ENCODE assay signal across 37 mouse cellular contexts in genomic region chr1:162949763-162950162, GRCm38 (mm10). TPM values are rescaled to one million over a fixed set of nuclear protein-coding genes. Genes with fewer than 3 reads are reported as not detected.
"Had no signal": no experiment of that assay in that cellular context is flagged by ENCODE, and none has a peak within 500 bp of the region (broad histone marks: within the 10 kb centered on the region; RNA-seq: fewer than 3 reads in every experiment).

No protein-coding gene starts in this region.

- DNase-seq: cerebellum, adult 9-10 months; cerebellum, adult 9-11 months; cerebellum, postnatal 10 days; cerebellum, postnatal 14 days; cerebellum, postnatal 25 days; cerebellum, postnatal 36 days; embryo, embryonic 11 days; forebrain, postnatal 0 days; gastrocnemius, adult 2 months; gastrocnemius, postnatal 10 days; gastrocnemius, postnatal 14 days; gastrocnemius, postnatal 25 days; gastrocnemius, postnatal 36 days; heart, adult 18-20 months; heart, adult 2 months had no signal

- H3K4me3 ChIP-seq: embryonic facial prominence, embryonic 10.5 days; embryonic facial prominence, embryonic 12.5 days; embryonic facial prominence, embryonic 13.5 days; embryonic facial prominence, embryonic 15.5 days; erythroblast, embryonic 14.5 days; forebrain, embryonic 10.5 days; forebrain, embryonic 12.5 days; forebrain, embryonic 13.5 days; forebrain, embryonic 15.5 days; gastrocnemius, adult 2 months; heart, adult 2 months had no signal

- H3K9me3 ChIP-seq: embryonic facial prominence, embryonic 10.5 days; embryonic facial prominence, embryonic 12.5 days; embryonic facial prominence, embryonic 13.5 days; embryonic facial prominence, embryonic 15.5 days; forebrain, embryonic 10.5 days; forebrain, embryonic 12.5 days; forebrain, embryonic 13.5 days; forebrain, embryonic 15.5 days had no signal

- H3K27ac ChIP-seq: embryonic facial prominence, embryonic 10.5 days; embryonic facial prominence, embryonic 12.5 days; embryonic facial prominence, embryonic 13.5 days; embryonic facial prominence, embryonic 15.5 days; forebrain, embryonic 10.5 days; forebrain, embryonic 12.5 days; forebrain, embryonic 13.5 days; forebrain, embryonic 15.5 days; gastrocnemius, adult 2 months; heart, adult 2 months had no signal

- H3K4me2 ChIP-seq: embryonic facial prominence, embryonic 12.5 days; embryonic facial prominence, embryonic 13.5 days; embryonic facial prominence, embryonic 15.5 days; forebrain, embryonic 12.5 days; forebrain, embryonic 13.5 days; forebrain, embryonic 15.5 days had no signal

- H3K27me3 ChIP-seq: embryonic facial prominence, embryonic 12.5 days; embryonic facial prominence, embryonic 13.5 days; embryonic facial prominence, embryonic 15.5 days; forebrain, embryonic 12.5 days; forebrain, embryonic 13.5 days; forebrain, embryonic 15.5 days had no signal

- H3K9ac ChIP-seq: embryonic facial prominence, embryonic 12.5 days; embryonic facial prominence, embryonic 13.5 days; embryonic facial prominence, embryonic 15.5 days; forebrain, embryonic 12.5 days; forebrain, embryonic 13.5 days; forebrain, embryonic 15.5 days; forebrain, postnatal 0 days had no signal

- H3K4me1 ChIP-seq: embryonic facial prominence, embryonic 13.5 days; embryonic facial prominence, embryonic 15.5 days; forebrain, embryonic 10.5 days; forebrain, embryonic 13.5 days; forebrain, embryonic 15.5 days had no signal

- H3K36me3 ChIP-seq: embryonic facial prominence, embryonic 10.5 days; embryonic facial prominence, embryonic 12.5 days; embryonic facial prominence, embryonic 13.5 days; embryonic facial prominence, embryonic 15.5 days; forebrain, embryonic 10.5 days; forebrain, embryonic 12.5 days; forebrain, embryonic 15.5 days had no signal

- ATAC-seq: forebrain, embryonic 13.5 days; forebrain, embryonic 14.5 days; forebrain, embryonic 15.5 days; forebrain, embryonic 16.5 days; forebrain, postnatal 0 days had no signal

RNA-seq across cellular contexts. Expression of gene Fmo6, which starts 12.4 kb away (rescaled TPM):
- total RNA-seq: common myeloid progenitor, adult 5-6 weeks; forebrain, postnatal 0 days; gastrocnemius, adult 18-20 months; gastrocnemius, adult 2 months; gastrocnemius, adult 8-10 months; gastrocnemius, postnatal 14 days; gastrocnemius, postnatal 25 days; gastrocnemius, postnatal 36 days; granulocyte monocyte progenitor cell, adult 5-6 weeks; heart, adult 2 months; heart, adult 8-10 months had no signal
- polyA plus RNA-seq: cortical plate, adult 2 months; embryonic facial prominence, embryonic 10.5 days; embryonic facial prominence, embryonic 11.5 days; erythroblast, embryonic 14.5 days; forebrain, embryonic 10.5 days; forebrain, embryonic 11.5 days; forebrain, embryonic 13.5 days; forebrain, embryonic 14.5 days; forebrain, embryonic 15.5 days; forebrain, embryonic 16.5 days; forebrain, postnatal 0 days had no signal

RNA-seq across cellular contexts. Expression of gene Fmo3, which starts 34.6 kb away (rescaled TPM):
- total RNA-seq: common myeloid progenitor, adult 5-6 weeks; forebrain, postnatal 0 days; gastrocnemius, adult 18-20 months; gastrocnemius, adult 2 months; gastrocnemius, adult 8-10 months; gastrocnemius, postnatal 10 days; gastrocnemius, postnatal 14 days; gastrocnemius, postnatal 25 days; gastrocnemius, postnatal 36 days; gastrocnemius, postnatal 4 days; granulocyte monocyte progenitor cell, adult 5-6 weeks had no signal
- polyA plus RNA-seq: cortical plate, adult 2 months; embryonic facial prominence, embryonic 10.5 days; embryonic facial prominence, embryonic 11.5 days; embryonic facial prominence, embryonic 12.5 days; embryonic facial prominence, embryonic 13.5 days; embryonic facial prominence, embryonic 14.5 days; embryonic facial prominence, embryonic 15.5 days; erythroblast, embryonic 14.5 days; forebrain, embryonic 10.5 days; forebrain, embryonic 11.5 days; forebrain, embryonic 12.5 days; forebrain, embryonic 13.5 days; forebrain, embryonic 14.5 days; forebrain, embryonic 15.5 days; forebrain, embryonic 16.5 days; forebrain, postnatal 0 days; frontal cortex, adult 2 months had no signal

RNA-seq across cellular contexts. Expression of gene Fmo2, which starts 51.2 kb away (rescaled TPM):
- total RNA-seq: common myeloid progenitor, adult 5-6 weeks; granulocyte monocyte progenitor cell, adult 5-6 weeks had no signal
- polyA plus RNA-seq: embryonic facial prominence, embryonic 10.5 days; embryonic facial prominence, embryonic 11.5 days; erythroblast, embryonic 14.5 days; forebrain, embryonic 10.5 days; forebrain, embryonic 12.5 days; forebrain, embryonic 13.5 days; forebrain, embryonic 16.5 days had no signal
